Mouse (Mus musculus) Patski (cell line): Measurements from ENCODE around the gene Qsox1. TPM values are rescaled to one million over a fixed set of nuclear protein-coding genes. Genes with fewer than 3 reads are reported as not detected.

Source experiments
- ATAC-seq: fragments of 100-300 bp; one replicate; pipeline ENCODE4 v1.8.0; 2021
- CTCF ChIA-PET: fragments of 350-600 bp; sonication (Branson Sonifier 250); formaldehyde crosslinking; loops from one replicate; lab custom pipeline; 2022; ENCODE audit warnings: inconsistent platforms; lab: Charles Lee
- POLR2A ChIA-PET: fragments of 350-600 bp; sonication (Branson Sonifier 250); formaldehyde crosslinking; loops from one replicate; lab custom pipeline; 2022; ENCODE audit warnings: antibody characterized with exemption, inconsistent platforms; lab: Charles Lee
- DNase-seq: peaks from one replicate; pipeline ENCODE4 v3.0.0-alpha.2; 2011; ENCODE audit warnings: low read depth, low spot score
- H3K27me3 ChIP-seq: fragments of 371-371 bp; one replicate; pipeline ENCODE4 v1.5.1; 2021
- CTCF ChIP-seq: fragments of 100-300 bp; IDR thresholded peaks from one replicate; pipeline ENCODE4 v1.5.1; 2021
- in situ Hi-C: fragments of 300-500 bp; cut with MboI; formaldehyde crosslinking; loops from 3 replicates; pipeline ENCODE4 v1.11.1; 2018; ENCODE audit warnings: low pct_unique_long_range_greater_than_20kb, mixed read lengths
- polyA plus RNA-seq: library from polyadenylated mRNA; unstranded; gene quantifications from one replicate; pipeline ENCODE4 v1.2.3, GENCODE M21; 2021

Gene Qsox1
- polyA plus RNA-seq, result 50.3 TPM

GRCm38 (mm10) chr1:155812581-155813499, at the start of gene Qsox1:
Gene Qsox1 (minus strand): TSS chr1:155812889.
- DNase-seq (no peak), ATAC-seq (peak; percentile 87)
- H3K27me3 ChIP-seq, result no peaks in the 10 kb centered on the region
- TF ChIP-seq CTCF, result no peak
- in situ Hi-C loops, result no loop called here
- CTCF ChIA-PET, result interaction anchor here (1.0 kb wide), 1 partner anchor 17 kb away, joined by 3 read pairs; no protein-coding TSS in a partner anchor
- POLR2A ChIA-PET, result interaction anchor here (0.6 to 1.2 kb wide), 2 partner anchors 25 to 1089 kb away, joined by 3 to 6 read pairs; no protein-coding TSS in a partner anchor

- in situ Hi-C loops, result no loop called here
- CTCF ChIA-PET, result interaction anchor here (0.9 kb wide), 1 partner anchor 10 kb away, joined by 4 read pairs; no protein-coding TSS in a partner anchor
- no peak for ATAC-seq
- no peaks in the 10 kb centered on the region for H3K27me3 ChIP-seq
- TF ChIP-seq CTCF, result no peak
- DNase-seq, result no peak
- POLR2A ChIA-PET, result no interaction called here
Measured at GRCm38 (mm10) chr1:155854926-155855702, 42.4 kb upstream of the Qsox1 start.

GRCm38 (mm10) chr1:155853009-155853408, 40.3 kb upstream of the Qsox1 start:
- ATAC-seq (no peak), DNase-seq (no peak)
- H3K27me3 ChIP-seq, result no peaks in the 10 kb centered on the region
- ChIA-PET CTCF (no interaction called here), POLR2A (no interaction called here)
- TF ChIP-seq CTCF, result no peak
- in situ Hi-C loops, result no loop called here

- H3K27me3 ChIP-seq, result no peaks in the 10 kb centered on the region
- CTCF ChIA-PET, result no interaction called here
- in situ Hi-C loops, result no loop called here
- peak; percentile 35 for DNase-seq
- TF ChIP-seq CTCF, result no peak
- POLR2A ChIA-PET, result no interaction called here
- peak; percentile 51 for ATAC-seq
Measured at GRCm38 (mm10) chr1:155844235-155844634, 31.5 kb upstream of the Qsox1 start.

GRCm38 (mm10) chr1:155843538-155843937, 30.8 kb upstream of the Qsox1 start:
- POLR2A ChIA-PET, result interaction anchor here (0.6 kb wide), 1 partner anchor 222 kb away, joined by 3 read pairs; no protein-coding TSS in a partner anchor
- TF ChIP-seq CTCF, result no peak
- ATAC-seq (no peak), DNase-seq (no peak)
- in situ Hi-C loops, result no loop called here
- CTCF ChIA-PET, result no interaction called here
- no peaks in the 10 kb centered on the region for H3K27me3 ChIP-seq

- DNase-seq, result no peak
- H3K27me3 ChIP-seq, result no peaks in the 10 kb centered on the region
- ChIA-PET POLR2A (no interaction called here), CTCF (no interaction called here)
- in situ Hi-C loops, result no loop called here
- no peak for ATAC-seq
- no peak for TF ChIP-seq CTCF
Measured at GRCm38 (mm10) chr1:155835667-155836066, 23.0 kb upstream of the Qsox1 start.

GRCm38 (mm10) chr1:155833610-155834009, 20.9 kb upstream of the Qsox1 start:
- no peak for ATAC-seq
- H3K27me3 ChIP-seq, result no peaks in the 10 kb centered on the region
- POLR2A ChIA-PET, result no interaction called here
- in situ Hi-C loops, result no loop called here
- DNase-seq, result no peak
- TF ChIP-seq CTCF, result no peak
- CTCF ChIA-PET, result no interaction called here

GRCm38 (mm10) chr1:155831958-155832357, 19.3 kb upstream of the Qsox1 start:
- no peak for ATAC-seq
- CTCF ChIA-PET, result no interaction called here
- DNase-seq, result no peak
- in situ Hi-C loops, result no loop called here
- TF ChIP-seq CTCF, result no peak
- no peaks in the 10 kb centered on the region for H3K27me3 ChIP-seq
- POLR2A ChIA-PET, result no interaction called here

GRCm38 (mm10) chr1:155830861-155831260, 18.2 kb upstream of the Qsox1 start:
- in situ Hi-C loops, result no loop called here
- ChIA-PET CTCF (interaction anchor here (1.1 kb wide), 1 partner anchor 18 kb away, joined by 3 read pairs; no protein-coding TSS in a partner anchor), POLR2A (no interaction called here)
- no peak for DNase-seq
- peaks cover 3% of the 10 kb centered on the region for H3K27me3 ChIP-seq
- no peak for TF ChIP-seq CTCF
- no peak for ATAC-seq

GRCm38 (mm10) chr1:155827703-155828295, 15.1 kb upstream of the Qsox1 start:
- no peak for ATAC-seq
- ChIA-PET CTCF (no interaction called here), POLR2A (interaction anchor here (0.8 kb wide), 1 partner anchor 10 kb away, joined by 3 read pairs; no protein-coding TSS in a partner anchor)
- H3K27me3 ChIP-seq, result peaks cover 4% of the 10 kb centered on the region
- in situ Hi-C loops, result no loop called here
- no peak for TF ChIP-seq CTCF
- no peak for DNase-seq
